Mouse (Mus musculus) brain, embryonic 18.5 days (tissue): ENCODE data around the gene Dennd4a.

Experiments
- DNase-seq: peaks from one replicate; pipeline ENCODE4 v3.0.0-alpha.2; 2012; ENCODE audit warnings: low read depth, low spot score

Dennd4a gene

GRCm38 (mm10) chr9:64913973-64914372 is 102.8 kb downstream of the Dennd4a start:
- no peak for DNase-seq

GRCm38 (mm10) chr9:64914629-64915028 is 103.5 kb downstream of the Dennd4a start:
- DNase-seq, result no peak

- no peak for DNase-seq
Measured at GRCm38 (mm10) chr9:64918560-64918959, 107.4 kb downstream of the Dennd4a start.

GRCm38 (mm10) chr9:64925771-64926170 is 114.6 kb downstream of the Dennd4a start:
- DNase-seq, result no peak

DNA sequence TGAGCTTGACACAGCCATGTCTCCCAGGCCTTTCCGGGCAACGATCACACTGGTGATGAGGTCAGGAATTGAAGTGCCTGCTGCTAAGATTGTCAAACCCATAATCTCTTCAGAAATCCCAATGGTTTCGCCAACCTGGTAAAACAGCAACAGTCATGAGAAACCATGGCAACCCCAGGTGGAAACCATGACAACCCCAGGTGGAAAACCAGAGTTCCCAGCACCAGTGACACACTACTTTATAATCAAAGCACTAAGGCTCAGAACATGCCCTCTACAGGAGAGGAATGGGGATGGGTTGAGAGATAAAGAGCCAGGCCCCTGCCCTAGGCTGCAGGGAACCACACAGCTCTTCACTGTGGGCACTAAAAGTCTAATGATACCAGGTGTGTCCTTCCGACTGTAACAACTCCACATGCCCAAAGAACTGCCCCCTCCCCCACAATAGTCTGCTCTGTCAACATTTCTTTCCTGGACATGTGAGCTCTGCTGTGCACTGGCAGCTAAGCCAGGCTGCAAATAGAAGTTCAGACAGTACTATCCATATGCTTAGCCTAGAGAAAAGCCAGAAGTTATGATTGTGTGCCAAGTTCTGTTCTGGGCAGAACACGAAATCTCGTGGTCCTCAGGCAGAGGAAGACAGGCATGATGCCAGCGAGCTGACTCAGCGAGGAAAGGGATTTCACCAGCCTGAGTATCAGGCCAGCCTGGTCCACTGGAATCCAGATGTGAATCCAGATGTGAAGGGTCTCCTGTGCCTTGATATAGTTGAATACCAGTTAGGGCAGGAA is 115.3 kb downstream of the Dennd4a start:
- DNase-seq, result no peak

DNA sequence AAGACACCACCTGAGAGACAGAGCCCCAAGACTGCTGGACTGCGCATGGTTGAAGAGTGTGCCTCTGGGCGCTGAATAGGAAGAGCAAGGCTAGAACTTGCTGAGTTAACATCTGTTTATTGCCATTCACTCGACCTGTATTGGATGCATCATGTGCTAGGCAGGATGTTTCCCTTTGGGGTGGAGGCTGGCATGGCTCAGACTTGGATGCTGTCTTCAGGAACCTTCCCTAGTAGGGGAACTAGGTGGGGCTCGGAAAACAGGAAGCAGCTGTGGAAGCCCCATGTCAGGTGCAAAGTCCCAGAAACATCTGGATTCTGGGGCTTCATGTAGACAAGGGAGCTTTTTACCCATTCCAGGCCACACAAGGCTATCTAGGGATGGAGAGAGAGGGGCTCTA is 119.1 kb downstream of the Dennd4a start:
- no peak for DNase-seq

- DNase-seq, result no peak
Measured at GRCm38 (mm10) chr9:64931751-64932610, 120.8 kb downstream of the Dennd4a start.

DNA sequence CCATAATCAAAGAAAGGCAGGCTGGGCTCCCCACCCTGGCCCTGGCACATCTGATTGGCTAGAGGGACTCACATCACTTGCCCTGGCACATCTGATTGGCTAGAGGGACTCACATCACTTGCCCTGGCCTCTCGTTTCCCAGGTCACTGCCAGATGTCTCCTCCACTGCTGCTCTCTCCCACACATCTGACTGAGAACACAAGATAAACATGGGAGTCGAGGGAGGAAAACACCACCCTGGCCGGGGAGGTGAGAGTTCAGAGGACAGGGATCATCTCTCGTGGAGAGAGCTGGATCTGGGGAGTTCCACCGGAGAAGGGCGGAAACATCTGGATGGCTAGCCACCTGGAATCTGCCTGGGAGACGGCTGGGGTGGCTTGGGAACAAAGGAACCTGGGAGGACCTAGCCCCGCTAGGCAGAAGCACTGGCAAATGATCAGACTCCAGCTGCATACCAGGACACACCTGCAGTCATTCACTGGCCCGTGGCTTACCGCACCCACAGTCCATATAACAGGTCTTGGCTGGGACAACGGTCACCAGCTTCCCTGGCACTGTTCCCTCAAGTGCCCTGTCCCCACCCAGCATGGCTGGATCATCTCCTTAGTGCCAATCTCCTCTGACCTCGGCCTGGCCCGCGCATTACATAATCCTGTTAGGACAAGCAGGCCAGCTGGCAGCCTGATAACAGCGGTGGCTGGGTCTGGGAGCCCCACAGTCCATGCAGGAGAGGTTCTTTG is 123.0 kb downstream of the Dennd4a start:
- no peak for DNase-seq

DNA sequence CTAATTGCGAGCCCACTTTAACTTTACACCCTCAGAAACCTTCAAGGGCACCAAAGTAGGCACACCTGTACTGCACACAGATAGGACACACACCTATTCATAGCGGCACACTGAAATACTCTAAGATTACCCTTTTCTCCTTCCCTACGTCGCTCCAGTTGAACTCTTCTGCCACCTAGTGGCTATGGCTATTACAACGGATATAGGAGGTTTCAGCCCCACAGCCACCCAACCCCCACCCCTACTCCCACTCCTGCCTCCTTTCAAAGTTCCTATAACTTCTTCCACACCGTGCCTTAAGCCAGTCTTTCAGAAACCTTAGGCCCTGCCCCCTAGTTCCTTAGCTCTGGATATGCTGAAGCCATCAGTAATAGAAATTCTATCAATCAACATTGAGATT is 125.4 kb downstream of the Dennd4a start:
- DNase-seq, result no peak

DNA sequence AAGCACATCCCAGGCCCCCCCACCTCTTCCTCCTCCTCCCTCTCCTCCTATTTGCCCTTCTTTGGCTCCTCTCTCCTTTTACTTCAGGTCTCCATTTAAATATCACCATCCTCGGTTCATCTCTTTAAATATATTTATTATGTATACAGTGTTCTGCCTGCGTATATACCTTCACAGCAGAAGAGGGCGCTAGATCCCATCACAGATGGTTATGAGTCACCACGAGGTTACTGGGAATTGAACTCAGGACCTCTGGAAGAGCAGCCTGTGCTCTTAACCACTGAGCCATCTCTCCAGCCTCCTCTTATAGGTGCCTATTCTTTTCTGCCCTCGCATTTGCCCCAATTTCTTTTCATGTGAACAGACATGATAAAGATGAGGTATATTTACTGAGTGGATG is 126.4 kb downstream of the Dennd4a start:
- DNase-seq, result no peak

DNA sequence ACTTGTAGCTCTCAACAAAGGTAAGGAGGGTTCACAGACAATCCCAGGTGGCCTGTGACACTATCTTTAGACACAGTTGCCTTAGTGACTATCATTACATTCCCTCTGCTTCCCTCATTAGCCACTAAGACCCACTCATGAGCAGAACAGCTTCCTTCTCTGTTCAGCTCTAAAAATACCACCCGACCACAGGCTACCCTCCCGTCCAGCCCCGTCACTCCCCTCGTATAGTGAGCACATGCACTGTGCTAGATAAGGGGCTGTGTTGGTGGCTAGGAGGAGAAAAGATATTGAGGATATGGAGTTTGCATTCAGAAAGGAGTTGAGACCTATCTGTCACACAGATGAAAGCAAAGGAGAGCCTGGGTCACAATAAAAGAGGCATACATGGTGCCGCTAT is 127.4 kb downstream of the Dennd4a start:
- no peak for DNase-seq

DNA sequence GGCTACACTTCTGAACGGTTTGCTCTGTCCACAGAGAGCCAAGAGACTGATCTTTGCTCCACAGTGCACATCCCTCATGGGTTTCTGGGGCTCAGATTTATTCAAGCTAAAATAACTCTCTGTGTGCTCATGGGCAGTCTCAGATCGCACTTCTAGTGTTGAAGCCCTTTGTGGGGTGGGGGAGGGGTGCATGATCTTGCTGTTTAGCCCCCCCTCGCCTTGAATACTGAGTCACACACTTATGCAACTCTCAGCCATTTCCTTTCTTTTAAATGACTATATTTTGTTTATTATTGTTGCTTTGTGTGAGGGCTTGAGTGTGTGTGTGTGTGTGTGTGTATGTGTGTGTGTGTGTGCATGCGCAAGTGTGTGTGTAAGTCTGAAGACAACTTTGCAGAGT is 128.1 kb downstream of the Dennd4a start:
- no peak for DNase-seq

- DNase-seq, result no peak
Measured at GRCm38 (mm10) chr9:64939790-64940189, 128.7 kb downstream of the Dennd4a start.

DNA sequence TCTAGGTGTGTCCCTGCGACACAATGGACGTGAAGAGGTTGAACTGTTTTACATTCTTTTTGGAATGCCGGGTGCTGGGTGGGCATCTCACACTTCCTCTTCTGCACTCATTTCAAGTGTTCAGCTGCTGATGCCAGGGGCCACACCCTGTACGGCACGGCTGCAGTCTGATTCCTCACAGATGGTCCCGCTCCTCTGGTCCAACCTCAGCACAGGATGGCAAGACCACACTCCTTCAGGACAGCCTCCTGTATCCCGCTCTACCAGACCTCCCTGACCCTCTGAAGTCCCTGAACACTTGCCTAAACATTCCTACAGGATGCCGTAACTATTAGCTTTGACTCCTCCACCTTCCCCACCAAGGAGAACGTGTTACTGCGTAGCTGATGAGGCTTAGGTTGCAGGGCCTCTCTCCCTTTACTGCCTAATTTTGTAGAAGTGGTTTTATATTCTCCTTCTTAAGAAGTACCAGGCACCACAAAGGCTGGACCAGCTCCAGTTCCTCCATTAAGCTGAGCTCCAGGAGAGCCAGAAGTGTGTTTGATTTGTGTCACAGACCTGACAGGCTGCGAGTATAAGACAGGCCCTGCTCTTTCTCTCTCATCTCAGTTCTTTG is 129.7 kb downstream of the Dennd4a start:
- DNase-seq, result no peak

- DNase-seq, result no peak
Measured at GRCm38 (mm10) chr9:64941650-64942049, 130.5 kb downstream of the Dennd4a start.

DNA sequence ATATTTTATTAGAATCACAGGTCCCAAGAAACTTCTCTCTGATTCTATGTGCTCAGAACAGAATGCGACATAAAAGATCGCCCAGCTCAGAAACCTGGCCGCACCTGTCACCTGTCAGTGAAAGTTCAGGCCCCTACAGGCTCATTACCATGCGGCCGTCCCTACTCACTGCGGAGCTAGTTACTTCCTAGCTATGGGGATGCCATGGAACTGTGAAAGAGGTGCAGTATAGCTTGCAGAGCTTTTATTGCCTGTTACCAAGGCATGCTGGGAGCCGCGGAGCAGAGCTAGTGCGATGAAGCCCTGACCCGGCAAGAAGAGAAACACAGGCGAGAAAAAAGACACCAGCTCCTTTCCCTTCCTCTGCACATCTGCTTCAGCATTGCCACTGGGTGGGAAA is 132.9 kb downstream of the Dennd4a start:
- no peak for DNase-seq

- DNase-seq, result no peak
Measured at GRCm38 (mm10) chr9:64947483-64948095, 136.4 kb downstream of the Dennd4a start.

GRCm38 (mm10) chr9:64951161-64951657 is 140.1 kb downstream of the Dennd4a start, which contains the start of gene Slc24a1:
Gene Slc24a1, minus strand, starts transcription at chr9:64951607.
- DNase-seq, result no peak

GRCm38 (mm10) chr9:64952055-64952454 is 140.9 kb downstream of the Dennd4a start:
- no peak for DNase-seq

DNA sequence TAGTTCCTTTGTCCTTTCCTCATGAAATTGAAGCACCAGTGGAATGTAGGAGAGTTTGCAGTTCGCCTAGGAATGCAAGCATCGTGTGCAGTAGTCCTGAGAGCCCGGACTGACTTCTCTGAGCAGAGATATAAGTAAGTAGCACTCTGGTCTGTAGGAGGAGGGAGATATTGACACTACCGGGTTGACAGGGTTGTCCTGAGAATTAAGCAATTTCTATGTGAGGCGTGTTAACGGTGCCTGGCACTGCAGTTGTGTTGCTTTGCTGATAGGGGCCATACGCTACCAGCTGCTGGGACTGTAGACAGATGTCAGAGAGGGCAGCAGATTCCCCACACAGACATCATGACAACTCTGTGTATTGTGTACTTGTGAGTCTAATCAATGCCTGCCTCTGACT is 142.1 kb downstream of the Dennd4a start:
- no peak for DNase-seq

DNA sequence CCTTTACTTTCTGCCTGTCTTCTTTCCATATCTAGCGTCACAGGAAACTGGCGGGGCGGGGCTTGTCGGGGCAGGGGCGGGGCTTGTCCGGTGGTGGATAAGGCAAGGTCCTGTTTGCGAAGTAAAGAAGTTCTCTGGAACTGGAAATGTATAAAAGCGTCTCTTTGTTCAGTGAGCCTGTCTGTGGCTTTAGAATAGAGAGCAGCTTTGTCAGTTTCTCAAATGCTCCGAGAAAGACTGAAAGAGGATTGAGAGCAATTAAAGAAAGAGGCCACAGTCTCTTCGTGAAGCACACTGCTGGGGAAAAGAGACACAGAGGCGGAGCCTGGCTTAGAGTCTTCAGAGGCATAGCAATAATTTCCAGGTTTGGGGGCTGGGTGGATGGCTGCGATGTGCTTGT is 145.2 kb downstream of the Dennd4a start:
- DNase-seq, result no peak
